Mouse (Mus musculus): ENCODE measurements around the gene Stk25.

DNA sequence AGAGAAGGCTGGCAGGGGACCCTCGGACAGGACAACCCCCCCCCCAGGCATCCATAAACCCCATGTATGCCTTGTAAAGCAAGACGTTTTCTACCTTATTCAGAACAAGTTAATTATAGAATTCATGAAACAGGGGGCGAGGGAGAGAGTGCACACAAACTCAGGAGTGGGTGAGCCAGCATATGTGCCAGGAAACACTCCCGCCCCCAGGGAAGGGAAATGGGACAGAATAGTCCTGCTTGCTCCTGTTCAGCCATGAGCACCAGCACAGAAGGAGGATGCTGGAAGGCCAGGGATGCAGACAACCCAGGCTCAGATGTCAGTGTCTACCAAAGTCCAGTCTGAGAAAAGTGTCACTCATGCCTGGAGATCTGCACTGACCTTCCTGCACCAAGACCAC, 40.7 kb upstream of the Stk25 start:
- no peak for TF ChIP-seq CTCF (IDR thresholded peaks at IDR 0.05; ENCODE audit: low read depth)
- TF ChIP-seq EP300 (IDR thresholded peaks at IDR 0.05; ENCODE audit: low read depth), result no peak

All from liver, embryonic 14.5 days (tissue).